Mouse (Mus musculus) frontal cortex, postnatal 25 days (tissue): ENCODE data around the gene Tmem128.

ENCODE experiments used
- DNase-seq, 2 experiments: peaks; one replicate each; pipeline ENCODE4 v3.0.0; 2022; ENCODE audit warnings: low spot score in 2 of 2

Tmem128 gene

GRCm38 (mm10) chr5:38260107-38260682 lies at the start of gene Tmem128:
Gene Tmem128, plus strand, starts transcription at chr5:38260185.
- DNase-seq, result peak; percentile 56

- no peak for DNase-seq
These were observed 48.3 kb upstream of the Tmem128 start for GRCm38 (mm10) chr5:38211691-38212090.

DNA sequence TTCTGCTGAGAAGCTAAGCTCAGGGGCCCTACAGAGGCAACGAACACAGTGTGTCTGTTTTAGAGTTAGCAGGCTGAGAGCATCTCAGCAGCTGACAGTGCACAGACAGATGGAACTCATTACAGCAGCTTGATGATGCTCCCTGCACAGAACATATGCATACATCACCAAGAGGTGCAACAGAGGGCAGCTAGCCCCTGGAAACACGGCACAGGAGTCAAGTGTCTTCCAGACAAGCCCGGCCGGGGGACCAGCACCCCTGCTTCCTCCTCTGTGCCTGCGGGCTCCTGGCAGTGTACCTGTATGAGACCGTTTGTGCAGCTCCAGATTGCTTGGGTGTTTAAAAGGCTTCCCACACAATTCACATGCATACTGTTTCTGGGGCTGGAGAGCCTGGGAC lies 47.0 kb upstream of the Tmem128 start:
- DNase-seq, result no peak

- DNase-seq, result peak in 1 of 2 experiments; percentile 22
These were observed 40.1 kb upstream of the Tmem128 start for GRCm38 (mm10) chr5:38219771-38220307.

DNA sequence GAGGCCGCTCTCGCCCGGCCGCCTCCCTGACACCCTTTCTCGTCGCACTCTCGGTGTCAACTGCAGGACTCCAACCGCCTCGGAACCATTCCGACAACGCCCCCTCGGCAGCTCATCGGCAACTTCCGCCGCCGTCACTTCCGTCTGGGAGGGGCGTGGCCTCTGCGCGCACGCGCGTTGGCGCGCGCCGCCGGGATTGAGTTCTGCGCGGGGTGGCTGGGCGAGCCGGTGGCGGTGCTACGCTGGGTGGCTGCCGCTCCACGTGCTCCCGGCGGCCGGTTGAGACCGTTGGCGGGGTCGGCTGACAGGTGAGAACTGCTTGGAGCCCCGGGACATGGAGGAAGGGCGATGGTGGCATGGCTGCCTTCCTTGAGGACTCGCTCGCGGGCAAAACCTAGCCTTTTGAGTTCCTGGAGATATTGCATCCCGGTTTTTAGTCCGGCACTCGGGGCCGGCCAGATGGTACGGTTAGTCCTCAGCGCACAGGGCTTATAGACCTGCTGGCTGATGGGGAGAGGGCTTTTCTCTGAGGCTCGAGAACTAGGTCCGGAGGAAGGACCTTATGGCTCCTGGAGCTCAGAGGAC lies 39.6 kb upstream of the Tmem128 start, which contains the start of the genes Zbtb49 and Lyar:
Zbtb49 (minus strand) TSS at position 130 of the 585 bp plus-strand sequence.
Lyar (plus strand) TSS at position 143 of the 585 bp plus-strand sequence.
- DNase-seq, result peak; percentile 91 to 92

DNA sequence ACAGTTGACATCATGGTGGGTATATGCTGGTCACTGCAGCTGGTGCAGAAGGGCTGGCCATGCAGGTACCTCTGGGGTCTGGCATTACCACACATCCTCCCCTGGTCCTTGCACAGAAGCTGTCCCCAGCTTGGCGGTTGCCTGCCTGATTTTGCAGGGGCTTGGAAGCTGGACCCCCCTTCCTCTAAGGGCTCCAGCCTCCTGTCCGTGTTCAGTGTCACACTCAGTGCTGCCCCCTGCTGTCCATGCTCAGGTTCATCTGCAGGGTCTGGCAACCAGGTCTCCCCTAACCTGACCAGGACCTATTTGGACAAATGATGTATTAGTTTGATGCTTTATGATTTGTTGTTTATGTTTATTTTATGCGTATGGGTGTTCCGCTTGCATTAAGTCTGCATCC lies 24.6 kb upstream of the Tmem128 start:
- no peak for DNase-seq

DNA sequence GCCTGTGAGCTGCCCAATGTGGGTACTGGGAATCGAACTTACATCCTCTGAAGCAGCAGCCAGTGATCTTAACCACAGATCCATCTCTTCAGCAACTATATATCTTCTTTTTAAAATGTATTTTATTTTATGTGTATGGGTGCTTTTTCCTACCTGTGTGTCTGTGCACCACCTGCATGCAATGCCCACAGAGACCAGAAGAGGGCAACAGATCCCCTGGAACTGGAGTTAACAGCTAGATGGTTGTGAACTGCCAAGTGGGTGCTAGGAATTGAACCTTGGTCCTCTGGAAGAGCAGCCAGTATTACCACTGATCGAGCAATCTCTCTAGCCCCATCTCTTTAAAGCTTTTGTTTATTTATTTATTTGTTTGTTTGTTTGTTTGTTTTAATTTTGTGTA lies 23.4 kb upstream of the Tmem128 start:
- DNase-seq, result no peak

DNA sequence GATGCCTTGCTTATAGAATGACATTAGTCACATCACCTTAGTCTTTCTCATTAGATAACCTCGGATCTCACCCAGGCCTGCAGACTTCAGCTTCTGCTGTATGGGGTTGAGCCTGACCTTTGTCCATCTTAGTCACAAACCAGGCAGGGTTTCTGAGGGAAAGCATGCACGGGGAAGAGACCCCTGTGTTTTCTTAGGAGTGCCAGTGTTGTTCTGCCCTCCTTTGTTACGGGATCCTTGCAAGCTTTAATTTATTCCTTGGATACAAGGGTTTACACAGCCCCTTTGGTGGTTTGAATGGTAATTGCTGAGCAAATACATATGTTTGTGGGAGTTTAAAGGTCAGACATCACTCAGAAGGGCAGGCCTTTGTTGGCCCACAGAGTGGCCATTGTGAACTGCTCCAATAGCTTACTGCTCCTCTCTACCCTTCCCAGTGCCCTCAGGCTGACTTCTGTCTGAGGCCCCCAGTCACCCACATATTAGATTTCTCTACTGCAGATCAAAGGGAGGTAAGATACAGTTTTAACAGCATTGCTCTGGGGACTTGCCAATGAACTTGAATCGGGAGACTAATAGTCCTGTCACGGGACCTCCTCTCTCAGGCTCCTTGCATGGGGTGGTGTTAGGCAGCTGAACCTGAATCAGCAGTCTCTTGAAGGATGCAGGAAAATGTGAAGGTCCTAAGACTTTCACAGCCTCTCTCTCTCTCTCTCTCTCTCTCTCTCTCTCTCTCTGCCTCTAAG lies 19.1 kb upstream of the Tmem128 start:
- DNase-seq, result no peak

DNA sequence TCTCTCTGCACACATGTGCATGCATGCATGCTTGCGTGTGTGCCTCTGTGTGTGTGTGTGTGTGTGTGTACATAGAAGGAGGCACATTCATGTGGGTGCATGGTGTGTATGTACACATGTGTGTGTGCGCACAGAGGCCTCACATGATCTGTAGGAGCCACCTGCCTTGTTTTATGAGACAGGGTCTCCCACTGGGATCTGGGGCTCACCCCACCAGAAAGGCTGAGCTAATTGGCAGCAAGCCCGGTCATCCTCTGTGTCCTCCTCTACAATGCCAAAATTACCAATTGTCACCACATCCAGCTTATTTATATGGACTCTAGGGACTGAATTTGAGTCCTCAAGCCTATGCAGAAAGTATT lies 18.5 kb upstream of the Tmem128 start:
- DNase-seq, result no peak

- no peak for DNase-seq
These were observed 18.0 kb upstream of the Tmem128 start for GRCm38 (mm10) chr5:38241966-38242365.

- DNase-seq, result no peak
These were observed 4.8 kb upstream of the Tmem128 start for GRCm38 (mm10) chr5:38255195-38255594.

GRCm38 (mm10) chr5:38255644-38256043 lies 4.3 kb upstream of the Tmem128 start:
- DNase-seq, result no peak

- no peak for DNase-seq
These were observed 3.4 kb upstream of the Tmem128 start for GRCm38 (mm10) chr5:38256551-38256950.

DNA sequence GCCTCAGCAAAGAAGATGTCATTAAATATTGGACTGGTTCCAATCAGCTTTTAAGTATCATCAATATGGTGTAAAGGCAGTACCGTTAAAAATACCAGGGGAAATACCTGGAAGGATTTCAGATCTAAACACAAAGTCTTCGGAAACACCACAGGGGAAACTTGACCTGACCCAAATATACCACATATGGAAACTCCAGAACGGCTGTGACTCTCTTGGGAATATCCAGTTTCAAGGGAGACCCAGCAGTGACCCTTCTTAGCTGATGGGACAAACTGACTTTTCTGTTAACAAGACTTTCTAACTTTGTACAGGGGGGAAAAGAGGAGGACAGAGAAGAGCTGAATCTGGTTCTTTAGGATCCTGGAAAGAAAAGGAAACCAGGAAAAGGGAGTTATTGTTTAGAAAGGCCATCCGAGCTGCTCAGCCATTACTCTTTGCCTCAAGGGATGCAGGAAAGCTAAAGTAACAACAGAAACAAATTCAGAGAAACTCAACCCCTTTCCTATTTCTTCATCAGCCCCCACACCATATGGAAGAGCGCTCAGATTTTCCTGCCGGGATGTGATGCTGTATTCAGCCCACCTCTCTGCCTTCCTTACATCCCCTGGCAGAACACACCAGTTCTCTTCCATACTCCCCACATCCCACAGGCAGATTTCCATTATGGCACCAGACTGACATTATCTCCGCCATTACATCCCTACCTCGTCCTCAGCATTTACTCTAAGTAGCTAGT lies 1.8 kb upstream of the Tmem128 start:
- DNase-seq, result no peak

DNA sequence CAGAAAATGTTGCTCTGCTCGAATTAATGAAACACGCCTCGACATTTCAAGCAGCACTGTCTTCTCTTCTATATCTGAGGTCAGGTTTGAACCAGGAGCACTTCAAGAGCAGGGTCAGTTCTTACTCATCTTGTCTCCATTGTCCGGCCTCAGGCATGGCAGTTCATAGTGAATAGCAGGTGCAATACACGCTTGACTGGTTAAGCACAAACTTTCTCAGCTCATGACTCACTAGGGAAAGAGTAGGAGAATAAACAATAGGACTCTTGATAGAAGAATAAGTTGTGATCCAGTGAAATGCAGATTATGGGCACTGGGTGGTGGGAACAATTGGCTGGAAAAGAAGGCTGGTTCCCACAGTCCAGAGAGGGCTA lies 1.2 kb upstream of the Tmem128 start:
- DNase-seq, result no peak

- DNase-seq, result no peak
These were observed 404 bp upstream of the Tmem128 start for GRCm38 (mm10) chr5:38259455-38260106.

DNA sequence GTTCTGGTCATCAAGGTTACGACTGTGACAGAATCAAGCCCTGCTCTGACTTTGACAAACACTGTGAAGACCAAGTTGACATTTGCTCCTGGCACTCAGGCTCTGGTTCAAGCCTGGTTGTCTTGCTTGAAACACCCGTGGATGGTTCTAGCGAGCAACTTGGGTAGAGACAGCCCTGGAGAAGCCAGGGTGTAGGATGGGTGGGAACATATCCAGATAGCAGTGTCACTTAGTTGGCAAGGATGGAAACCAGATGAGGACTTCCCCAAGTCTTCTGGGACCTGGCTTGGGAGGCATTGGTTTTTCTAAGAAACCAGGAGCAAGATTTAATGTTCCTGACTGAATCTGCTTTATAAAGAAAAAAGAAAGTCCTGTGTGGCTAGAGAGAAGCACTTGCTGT lies 11.0 kb downstream of the Tmem128 start:
- no peak for DNase-seq

GRCm38 (mm10) chr5:38273831-38274230 lies 13.8 kb downstream of the Tmem128 start:
- DNase-seq, result no peak

DNA sequence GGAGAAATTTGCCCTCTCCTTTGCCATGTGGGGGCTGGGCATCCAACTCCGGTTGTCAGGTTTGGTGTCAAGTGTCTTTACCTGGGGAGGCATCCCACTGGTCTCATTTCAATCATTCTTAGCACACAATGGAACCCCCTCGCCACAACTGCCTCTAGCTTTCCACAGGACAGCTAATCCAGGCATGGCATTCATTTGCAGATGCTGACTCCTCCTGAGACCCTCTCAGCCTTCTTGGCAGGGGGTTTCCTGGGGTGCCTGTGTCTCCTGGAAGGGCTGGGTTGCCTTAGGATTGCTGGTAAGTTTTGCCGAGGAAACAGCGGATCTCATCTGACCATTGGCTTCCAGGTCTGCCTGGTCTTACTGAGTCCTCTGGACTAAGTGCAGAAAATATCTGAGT lies 15.8 kb downstream of the Tmem128 start, which contains the start of gene Otop1:
Otop1 (plus strand) TSS at position 202 of the 400 bp plus-strand sequence.
- DNase-seq, result no peak

GRCm38 (mm10) chr5:38276451-38276850 lies 16.5 kb downstream of the Tmem128 start:
- DNase-seq, result no peak

GRCm38 (mm10) chr5:38277098-38277866 lies 17.3 kb downstream of the Tmem128 start:
- DNase-seq, result no peak
